Mouse (Mus musculus) neural tube, embryonic 14.5 days (tissue): ENCODE results near the gene Sgms1. TPM values are rescaled to one million over a fixed set of nuclear protein-coding genes. Genes with fewer than 3 reads are reported as not detected.

Experiments
- ATAC-seq: fragments of 200-750 bp; cut with Nextera tagmentation; 2 replicates; pipeline ENCODE4 v1.8.0; 2017; ENCODE audit warnings: low read depth, mild to moderate bottlenecking, moderate TSS enrichment, moderate library complexity
- H3K27ac ChIP-seq: fragments of 300-500 bp; sonication (generic); 2 replicates; pipeline ENCODE4 v1.5.1; 2014; ENCODE audit warnings: low read depth, mild to moderate bottlenecking, control low read depth, low read length, moderate library complexity, mixed read lengths
- H3K27me3 ChIP-seq: fragments of 300-500 bp; sonication (generic); 2 replicates; pipeline ENCODE4 v1.6.1; 2014; ENCODE audit warnings: low read length; ENCODE audit not compliant: control insufficient read depth, insufficient read depth
- H3K36me3 ChIP-seq: fragments of 300-500 bp; sonication (generic); 2 replicates; pipeline ENCODE4 v1.6.1; 2014; ENCODE audit warnings: low read length, mixed read lengths; ENCODE audit not compliant: control insufficient read depth, insufficient read depth
- H3K4me1 ChIP-seq: fragments of 300-500 bp; sonication (generic); 2 replicates; pipeline ENCODE4 v1.6.1; 2014; ENCODE audit warnings: low read length; ENCODE audit not compliant: control insufficient read depth, insufficient read depth
- H3K4me2 ChIP-seq: fragments of 300-500 bp; sonication (generic); 2 replicates; pipeline ENCODE4 v1.6.1; 2014; ENCODE audit warnings: mild to moderate bottlenecking, low read depth, low read length, control low read depth
- H3K4me3 ChIP-seq: fragments of 300-500 bp; sonication (generic); 2 replicates; pipeline ENCODE4 v1.5.1; 2014; ENCODE audit warnings: low read depth, low read length, control low read depth, mixed read lengths
- H3K9ac ChIP-seq: fragments of 300-500 bp; sonication (generic); replicated peaks from 2 replicates; pipeline ENCODE4 v1.6.1; 2014; ENCODE audit warnings: low read depth, mild to moderate bottlenecking, control low read depth, low read length, mixed read lengths
- H3K9me3 ChIP-seq: fragments of 300-500 bp; sonication (generic); 2 replicates; pipeline ENCODE4 v1.6.1; 2016; ENCODE audit warnings: low read length; ENCODE audit not compliant: control insufficient read depth
- WGBS: fragments of 180-500 bp; shearing (Covaris S2); extraction: QIAGEN DNeasy Blood & Tissue Kit; methylation state at CpG from one replicate; pipeline ENCODE4 v1.1.7; 2014; 5-methylcytosine and 5-hydroxymethylcytosine counted together
- polyA plus RNA-seq: library from polyadenylated mRNA; unstranded; fragments of >200 nt; fragmentation: Nextera tagmentation; extraction: Ambion mirVana; gene quantifications from 2 replicates; pipeline ENCODE4 v1.2.1, GENCODE M21; 2014

Gene Sgms1
- polyA plus RNA-seq, 1 experiment from 2014 or later: 19.2 TPM

DNA sequence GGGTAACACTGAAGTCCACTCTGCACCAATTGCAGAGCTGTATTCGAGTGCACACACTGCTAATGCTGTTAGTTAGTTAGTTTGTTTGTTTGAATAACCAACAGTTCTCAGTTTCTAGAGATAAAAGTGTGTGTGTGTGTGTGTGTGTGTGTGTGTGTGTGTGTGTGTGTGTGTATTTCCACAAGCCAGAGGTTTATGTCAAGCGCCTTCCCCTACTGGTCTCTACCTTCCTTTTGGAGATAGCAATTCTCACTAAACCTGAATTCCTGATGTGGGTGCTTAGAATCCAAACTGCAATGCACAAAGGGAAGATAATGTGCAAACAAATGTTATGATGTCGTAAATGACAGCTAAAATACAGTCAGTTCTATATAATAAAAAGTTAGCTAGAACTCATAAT is 131.9 kb downstream of the Sgms1 start:
- WGBS: 88% methylated on average over 3 of the region's 3 CpGs
- H3K36me3 ChIP-seq: no peaks in the 10 kb centered on the region
- H3K4me2 ChIP-seq: no peak overlapping the region
- no peak overlapping the region for H3K27ac ChIP-seq
- no peak for ATAC-seq
- no peaks in the 10 kb centered on the region for H3K27me3 ChIP-seq
- H3K9ac ChIP-seq: no peak overlapping the region
- H3K4me3 ChIP-seq: no peak overlapping the region
- H3K4me1 ChIP-seq: no peaks in the 10 kb centered on the region
- no peaks in the 10 kb centered on the region for H3K9me3 ChIP-seq

DNA sequence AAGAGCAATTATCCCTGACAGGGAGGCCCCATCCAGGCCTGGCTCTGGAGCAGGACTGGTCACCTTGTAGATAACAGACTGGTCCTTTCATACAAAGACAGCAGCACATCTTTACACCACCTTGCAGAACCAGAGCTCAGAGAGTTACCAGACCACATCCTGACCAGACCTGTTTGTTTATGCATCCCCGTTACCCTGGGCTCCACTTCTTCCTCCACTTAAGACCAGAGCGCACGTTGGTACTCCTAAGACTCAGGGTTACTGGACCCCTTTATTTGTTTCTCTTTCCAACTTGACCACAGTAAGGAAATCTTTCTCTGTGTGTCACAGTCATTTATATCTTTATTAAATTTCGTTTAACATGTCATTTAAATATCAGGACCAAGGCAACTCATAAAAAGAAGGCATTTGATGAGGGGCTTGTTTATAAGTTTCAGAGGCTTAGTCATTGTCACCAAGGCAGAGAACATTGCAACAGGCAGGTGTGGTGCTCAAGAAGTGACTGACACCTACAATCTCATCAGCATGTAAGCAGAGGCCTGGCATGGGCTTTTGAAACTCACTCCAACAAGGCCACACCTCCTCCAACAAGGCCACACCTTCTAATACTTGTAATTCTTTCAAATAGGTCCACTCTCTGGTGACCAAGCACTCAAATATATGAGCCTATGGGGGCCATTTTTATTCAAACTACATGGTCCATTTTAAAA is 132.7 kb downstream of the Sgms1 start:
- no peak overlapping the region for H3K4me2 ChIP-seq
- no peak for ATAC-seq
- WGBS: 83% methylated on average over 4 of the region's 4 CpGs
- no peak overlapping the region for H3K27ac ChIP-seq
- no peak overlapping the region for H3K4me3 ChIP-seq
- no peaks in the 10 kb centered on the region for H3K36me3 ChIP-seq
- no peaks in the 10 kb centered on the region for H3K27me3 ChIP-seq
- H3K9me3 ChIP-seq: no peaks in the 10 kb centered on the region
- no peak overlapping the region for H3K9ac ChIP-seq
- H3K4me1 ChIP-seq: no peaks in the 10 kb centered on the region

DNA sequence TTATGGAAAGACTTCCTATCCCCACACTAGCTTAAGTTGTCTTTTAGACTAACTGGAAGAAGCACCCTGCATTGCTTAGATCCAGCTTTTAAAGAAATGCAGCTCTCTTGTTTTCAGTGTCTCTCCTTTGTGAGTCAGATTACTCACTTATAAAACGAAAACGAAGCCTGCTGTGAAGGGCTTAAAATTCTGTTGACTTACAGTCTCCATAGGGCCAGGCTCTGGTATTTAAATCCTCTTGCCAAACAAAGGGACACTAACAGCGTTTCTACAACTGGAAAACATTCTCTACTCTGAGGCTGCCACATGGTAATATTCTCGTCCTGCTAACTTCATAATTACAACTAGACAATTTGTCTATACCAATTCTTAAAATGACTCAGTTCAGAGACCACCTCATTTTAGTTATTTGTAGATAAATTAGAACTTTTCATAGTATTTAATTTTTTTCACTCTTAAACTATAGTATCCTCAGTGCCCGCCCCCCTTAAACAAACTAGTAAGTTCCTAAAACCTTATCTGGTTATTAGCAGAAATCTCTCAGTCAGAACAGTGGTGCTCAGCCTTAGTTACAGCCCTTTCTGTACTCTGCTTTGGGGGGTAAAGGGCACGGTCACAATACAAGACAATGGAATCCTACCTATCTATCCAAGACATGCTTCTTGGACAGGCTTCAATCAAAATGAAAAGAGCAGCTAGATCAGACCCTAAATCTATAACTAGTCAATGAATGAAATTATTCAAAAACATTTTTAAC is 133.9 kb downstream of the Sgms1 start:
- no peak overlapping the region for H3K4me2 ChIP-seq
- ATAC-seq: no peak
- H3K9me3 ChIP-seq: no peaks in the 10 kb centered on the region
- 40% methylated on average over 6 of the region's 6 CpGs for WGBS
- no peaks in the 10 kb centered on the region for H3K4me1 ChIP-seq
- no peaks in the 10 kb centered on the region for H3K36me3 ChIP-seq
- H3K9ac ChIP-seq: no peak overlapping the region
- H3K27me3 ChIP-seq: no peaks in the 10 kb centered on the region
- H3K4me3 ChIP-seq: no peak overlapping the region
- H3K27ac ChIP-seq: no peak overlapping the region

DNA sequence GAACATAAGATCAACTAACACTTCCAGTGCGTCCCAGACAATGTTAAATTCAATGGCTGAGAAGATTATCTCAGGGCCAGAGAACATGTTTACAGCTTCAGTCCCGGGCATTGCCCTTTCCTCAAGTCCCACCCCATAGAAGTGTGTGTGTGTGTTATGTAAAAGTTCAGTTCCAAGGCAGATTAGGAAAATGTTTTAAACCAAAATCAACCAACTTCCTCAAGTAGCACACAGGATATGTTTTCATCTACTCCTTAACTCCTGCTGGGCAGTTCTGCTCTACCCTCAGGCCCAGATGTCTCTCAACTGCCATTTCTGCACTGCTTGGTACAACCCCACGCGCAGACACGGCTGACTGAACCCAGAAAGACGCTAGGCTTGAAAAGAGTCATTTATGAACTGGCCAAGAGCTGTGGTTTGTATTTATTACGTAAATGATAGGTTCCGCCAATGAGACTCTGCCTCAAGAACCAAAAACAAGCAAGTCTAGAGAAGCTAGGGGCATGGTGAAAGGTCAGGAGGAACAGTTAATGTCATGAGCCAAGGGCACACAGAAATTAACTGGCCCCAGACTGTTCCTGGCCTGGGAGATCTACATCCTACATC is 134.7 kb downstream of the Sgms1 start:
- Histone ChIP-seq H3K9me3 (no peaks in the 10 kb centered on the region), H3K4me1 (no peaks in the 10 kb centered on the region), H3K27ac (no peak overlapping the region; the same call in 1 of the 2 replicates), H3K4me2 (no peak overlapping the region), H3K27me3 (no peaks in the 10 kb centered on the region), H3K9ac (no peak overlapping the region), H3K36me3 (no peaks in the 10 kb centered on the region), H3K4me3 (no peak overlapping the region)
- 53% methylated on average over 8 of the region's 8 CpGs for WGBS
- ATAC-seq: no peak

DNA sequence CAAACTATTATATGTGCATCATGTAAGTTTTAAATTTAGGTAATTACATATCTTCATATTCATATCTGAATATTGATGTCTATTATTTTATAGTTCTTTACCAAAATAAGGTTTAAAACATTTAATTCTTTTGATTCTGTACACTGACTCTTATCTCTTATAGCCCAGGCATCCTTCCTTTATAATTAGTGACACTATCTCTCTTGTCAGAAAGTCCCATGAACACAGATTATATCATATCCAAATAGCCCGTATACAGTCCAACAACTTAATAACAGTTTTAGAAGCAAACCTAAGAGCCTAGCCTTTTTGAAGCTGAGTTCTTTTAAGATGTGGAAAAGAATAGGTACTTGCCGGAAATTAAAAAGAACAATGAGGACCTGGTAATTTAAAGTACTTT is 135.3 kb downstream of the Sgms1 start:
- WGBS: 93% methylated on average over 2 of the region's 2 CpGs
- Histone ChIP-seq H3K9ac (no peak overlapping the region), H3K4me1 (no peaks in the 10 kb centered on the region), H3K9me3 (no peaks in the 10 kb centered on the region), H3K4me2 (no peak overlapping the region), H3K36me3 (no peaks in the 10 kb centered on the region), H3K27me3 (no peaks in the 10 kb centered on the region), H3K4me3 (no peak overlapping the region), H3K27ac (no peak overlapping the region)
- ATAC-seq: no peak

DNA sequence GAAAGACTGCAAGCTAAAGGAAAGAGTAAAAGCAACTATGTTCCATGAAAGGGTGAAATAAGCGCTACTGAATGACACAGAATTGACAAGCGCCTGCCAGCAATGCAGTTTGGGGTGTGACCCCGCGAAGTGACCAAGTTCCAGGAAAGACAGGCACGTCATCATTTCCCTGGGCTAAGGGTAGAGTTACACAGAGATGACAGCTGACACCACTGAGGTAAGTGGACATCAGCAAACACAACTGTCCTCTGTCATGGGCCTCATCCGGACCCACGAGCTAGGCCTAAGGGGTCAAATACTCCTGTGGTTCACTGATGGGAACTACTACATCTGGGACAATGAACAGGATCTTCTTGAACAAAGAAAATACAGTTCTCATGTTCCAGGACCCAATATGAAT is 136.5 kb downstream of the Sgms1 start:
- Histone ChIP-seq H3K36me3 (no peaks in the 10 kb centered on the region), H3K4me3 (no peak overlapping the region), H3K9me3 (no peaks in the 10 kb centered on the region), H3K27ac (no peak overlapping the region), H3K4me1 (no peaks in the 10 kb centered on the region), H3K9ac (no peak overlapping the region), H3K4me2 (no peak overlapping the region), H3K27me3 (no peaks in the 10 kb centered on the region)
- 91% methylated on average over 7 of the region's 7 CpGs for WGBS
- ATAC-seq: no peak

DNA sequence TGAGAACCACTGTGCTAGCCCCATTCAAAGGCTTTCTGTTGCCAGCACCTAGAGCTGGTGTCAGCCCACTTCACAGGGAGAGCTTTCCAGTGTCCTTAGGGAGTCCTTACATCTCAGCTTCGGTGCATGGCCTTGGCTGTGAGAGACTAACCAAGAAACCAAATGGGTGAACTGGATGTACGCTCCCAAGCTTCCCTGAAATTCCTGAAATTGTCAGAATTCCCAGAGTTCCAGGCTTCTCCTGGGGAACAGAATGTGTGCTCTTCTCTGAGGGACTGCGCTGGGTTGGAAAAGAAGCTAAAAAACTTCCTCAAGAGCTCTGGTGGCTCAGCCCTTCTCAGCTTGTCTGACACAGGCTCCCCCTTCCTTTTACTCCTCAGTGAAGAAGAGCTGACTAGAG is 137.1 kb downstream of the Sgms1 start:
- ATAC-seq: no peak
- Histone ChIP-seq H3K36me3 (no peaks in the 10 kb centered on the region), H3K4me2 (no peak overlapping the region), H3K27me3 (no peaks in the 10 kb centered on the region), H3K9ac (no peak overlapping the region), H3K9me3 (no peaks in the 10 kb centered on the region), H3K4me1 (no peaks in the 10 kb centered on the region), H3K4me3 (no peak overlapping the region), H3K27ac (no peak overlapping the region)
- 90% methylated on average over 3 of the region's 3 CpGs for WGBS

DNA sequence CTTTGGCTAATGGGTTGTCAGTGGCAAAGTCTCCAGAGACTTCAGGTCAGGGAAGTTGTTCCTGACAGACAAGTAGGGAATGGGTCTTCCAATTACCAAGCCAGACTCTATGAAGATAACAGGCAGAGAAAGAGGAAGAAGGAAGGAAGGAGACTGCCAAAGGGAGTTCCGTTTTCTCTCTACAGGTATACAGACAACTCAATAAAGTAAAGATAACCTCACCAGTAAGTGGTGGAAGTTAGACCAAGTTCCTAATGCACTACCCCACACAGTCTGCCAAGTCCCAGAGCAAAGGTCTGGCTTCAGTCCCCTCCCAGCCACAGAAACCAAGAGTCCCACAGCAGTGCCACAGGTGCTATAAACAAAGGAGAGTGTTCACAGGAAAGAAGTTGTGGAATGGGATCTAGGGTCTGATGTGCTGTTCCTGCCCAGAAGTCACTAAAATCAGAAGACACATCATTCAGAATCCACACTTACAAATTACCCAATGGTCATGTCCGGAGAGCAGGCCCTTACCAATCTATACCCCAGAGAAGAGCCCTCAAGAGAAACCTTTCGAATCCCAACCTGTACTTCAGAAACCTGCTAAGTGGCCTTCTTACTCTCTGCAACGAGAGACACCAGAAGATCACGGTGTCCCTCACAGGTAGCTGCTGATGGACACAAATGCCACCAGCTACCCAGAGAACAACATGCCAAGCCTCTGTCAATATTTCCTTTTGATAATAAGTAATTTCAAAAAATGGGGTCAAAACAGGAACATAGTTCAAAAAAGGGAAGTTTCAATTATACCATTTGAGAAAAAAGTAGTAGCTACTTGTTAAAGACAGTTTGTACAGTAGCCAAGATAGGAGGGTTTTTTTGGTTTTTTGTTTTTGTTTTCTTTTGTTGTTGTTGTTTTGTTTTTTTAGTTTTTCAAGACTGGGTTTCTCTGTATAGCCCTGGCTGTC is 140.1 kb downstream of the Sgms1 start:
- WGBS: 89% methylated on average over 5 of the region's 5 CpGs
- no peak for ATAC-seq

More for the DNA sequence above, 140.1 kb downstream of the Sgms1 start:
- H3K27me3 ChIP-seq: no peaks in the 10 kb centered on the region
- H3K4me1 ChIP-seq: no peaks in the 10 kb centered on the region
- H3K27ac ChIP-seq: no peak overlapping the region
- H3K9me3 ChIP-seq: no peaks in the 10 kb centered on the region
- no peaks in the 10 kb centered on the region for H3K36me3 ChIP-seq
- H3K4me2 ChIP-seq: no peak overlapping the region
- no peak overlapping the region for H3K9ac ChIP-seq
- no peak overlapping the region for H3K4me3 ChIP-seq
